Mouse (Mus musculus): ENCODE measurements around the gene Zg16.

Gene Zg16

GRCm38 (mm10) chr7:127020901-127021562, 66.1 kb downstream of the Zg16 start, which contains the start of the genes Gm42742 and Prrt2:
Gene Gm42742 (minus strand): TSS chr7:127021097.
Gene Prrt2 (minus strand): TSS chr7:127021211.
- no peak for DNase-seq (ENCODE audit: low spot score in 2 of 2)

GRCm38 (mm10) chr7:127020491-127020890, 66.6 kb downstream of the Zg16 start:
- DNase-seq (ENCODE audit: low spot score in 2 of 2) = no peak

DNA sequence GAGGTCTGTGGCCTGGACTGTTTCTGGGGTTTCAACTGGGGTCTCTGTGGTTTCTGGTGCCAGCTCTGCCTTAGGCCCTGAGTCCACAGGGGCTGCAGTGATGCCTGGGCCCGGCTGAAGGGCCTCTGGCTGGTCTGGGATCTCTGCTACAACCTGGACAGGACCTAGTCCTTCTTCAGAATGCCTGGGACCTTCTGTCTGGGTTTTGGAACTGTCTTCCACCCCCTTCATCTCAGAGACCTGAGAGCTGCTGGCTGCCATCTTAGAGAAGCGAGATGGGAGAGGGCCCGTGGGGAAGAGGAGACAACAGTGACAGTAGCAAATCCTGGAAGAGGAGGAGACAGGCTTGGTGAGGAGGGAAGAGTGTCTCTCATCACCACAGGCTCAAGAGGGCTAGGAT, 67.1 kb downstream of the Zg16 start:
- no peak for DNase-seq (ENCODE audit: low spot score in 2 of 2)

GRCm38 (mm10) chr7:127019306-127019960, 67.7 kb downstream of the Zg16 start:
- no peak for DNase-seq (ENCODE audit: low spot score in 2 of 2)

GRCm38 (mm10) chr7:127018416-127019305, 68.5 kb downstream of the Zg16 start:
- no peak for DNase-seq (ENCODE audit: low spot score in 2 of 2)

- no peak for DNase-seq (ENCODE audit: low spot score in 2 of 2)
Observed at GRCm38 (mm10) chr7:127017950-127018345, 69.2 kb downstream of the Zg16 start.

DNA sequence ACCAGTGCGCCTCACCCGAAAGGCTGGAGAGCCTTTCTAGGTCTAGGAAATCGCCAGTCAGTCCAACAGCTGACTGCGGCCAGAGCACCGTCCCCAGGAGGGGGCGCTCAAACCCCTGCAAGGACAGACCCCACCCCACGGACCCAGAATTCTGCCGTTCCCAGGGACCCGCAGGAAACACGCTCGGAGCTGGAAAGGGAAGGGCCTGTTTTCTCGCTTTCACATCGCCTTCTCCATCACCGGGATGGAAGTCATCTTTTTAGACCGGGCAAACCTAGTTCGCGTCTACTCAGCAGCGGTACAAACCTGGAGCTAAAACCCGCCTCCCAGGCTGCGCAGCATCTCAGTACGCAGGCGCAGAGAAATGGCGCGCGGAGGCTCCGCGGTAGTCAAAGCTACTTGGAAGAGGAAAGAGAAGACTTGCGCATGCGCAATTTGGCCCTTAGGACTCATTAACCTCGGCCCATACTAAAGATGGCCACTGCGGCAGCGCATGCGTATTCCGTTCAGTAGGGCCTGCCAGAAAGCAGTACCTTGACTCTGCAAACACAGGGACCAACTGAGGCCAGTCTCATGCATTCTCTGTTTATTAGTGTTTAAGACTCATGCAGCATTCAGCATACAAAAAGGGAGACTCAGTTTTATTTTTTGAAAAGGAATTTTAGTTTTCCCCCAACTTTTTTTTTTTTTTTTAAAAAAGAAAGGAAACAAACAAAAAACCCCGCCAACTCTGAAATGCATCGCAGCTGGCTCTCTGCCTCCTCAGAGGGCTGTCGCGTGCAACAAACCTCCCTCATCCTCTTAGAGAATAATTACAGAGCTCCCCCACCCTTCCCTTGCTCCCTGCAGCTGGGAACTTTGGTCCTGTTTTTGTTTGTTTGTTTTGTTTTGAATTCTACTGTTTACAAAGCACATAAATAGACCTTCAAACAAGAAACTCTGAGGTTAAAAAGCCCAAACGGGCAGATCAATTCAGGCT, 69.9 kb downstream of the Zg16 start, which contains the start of gene Pagr1a:
Gene Pagr1a, minus strand, starts transcription at position 382 of the 979 bp plus-strand sequence.
- peak; percentile 95 to 96 for DNase-seq (ENCODE audit: low spot score in 2 of 2)

DNA sequence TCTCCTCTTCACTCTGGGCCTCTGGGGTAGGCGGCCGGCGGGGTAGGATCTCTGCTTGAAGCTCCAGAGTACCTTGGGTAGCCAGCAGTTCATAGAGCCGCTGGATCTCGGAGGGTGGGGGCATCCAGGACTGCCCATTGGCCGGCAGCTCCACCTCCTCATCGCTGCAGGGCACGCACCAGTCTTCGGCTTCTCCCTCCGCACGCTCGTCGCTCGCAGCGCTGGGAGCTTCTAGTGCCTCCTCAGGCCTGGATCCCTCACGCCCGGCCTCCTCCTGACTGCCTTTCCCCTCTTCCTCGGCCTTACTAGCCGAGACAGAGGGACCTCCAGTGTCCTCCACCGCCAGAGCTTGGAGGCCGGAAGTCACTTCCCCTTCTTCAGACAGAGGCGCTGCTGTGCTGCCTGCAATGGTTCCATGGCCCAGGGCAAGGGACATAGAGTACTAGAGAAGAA, 70.6 kb downstream of the Zg16 start:
- no peak for DNase-seq (ENCODE audit: low spot score in 2 of 2)

GRCm38 (mm10) chr7:127016481-127016485, 70.8 kb downstream of the Zg16 start, which contains the start of gene Pagr1b:
Gene Pagr1b (minus strand): TSS chr7:127016484.
- DNase-seq (ENCODE audit: low spot score in 2 of 2) = no peak

- DNase-seq (ENCODE audit: low spot score in 2 of 2) = no peak
Observed at GRCm38 (mm10) chr7:127016081-127016480, 71.0 kb downstream of the Zg16 start.

- no peak for DNase-seq (ENCODE audit: low spot score in 2 of 2)
Observed at GRCm38 (mm10) chr7:127014993-127015392, 72.1 kb downstream of the Zg16 start.

DNA sequence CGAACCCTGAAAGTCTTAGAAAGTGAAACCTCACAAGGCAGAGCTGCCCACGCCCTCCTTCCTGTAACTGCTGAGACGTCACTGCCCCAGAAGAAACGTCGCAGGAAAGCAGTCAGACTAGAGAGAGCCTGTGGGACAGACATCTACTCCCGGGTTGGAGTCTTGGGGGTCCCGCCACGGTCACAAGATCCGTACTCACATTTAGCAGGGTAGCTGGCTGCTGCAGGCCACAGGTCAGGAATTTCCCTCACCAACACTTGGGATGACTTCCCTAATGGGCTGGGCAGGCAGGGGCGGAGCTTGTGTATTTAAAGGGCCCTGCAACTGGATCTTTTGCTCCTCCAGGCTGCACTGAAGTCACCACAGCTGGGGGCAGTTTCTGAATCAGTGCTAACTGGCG, 72.8 kb downstream of the Zg16 start, which contains the start of gene Mvp:
Gene Mvp, minus strand, starts transcription at position 302 of the 400 bp plus-strand sequence.
- DNase-seq (ENCODE audit: low spot score in 2 of 2) = no peak

- no peak for DNase-seq (ENCODE audit: low spot score in 2 of 2)
Observed at GRCm38 (mm10) chr7:127013385-127013784, 73.7 kb downstream of the Zg16 start.

DNA sequence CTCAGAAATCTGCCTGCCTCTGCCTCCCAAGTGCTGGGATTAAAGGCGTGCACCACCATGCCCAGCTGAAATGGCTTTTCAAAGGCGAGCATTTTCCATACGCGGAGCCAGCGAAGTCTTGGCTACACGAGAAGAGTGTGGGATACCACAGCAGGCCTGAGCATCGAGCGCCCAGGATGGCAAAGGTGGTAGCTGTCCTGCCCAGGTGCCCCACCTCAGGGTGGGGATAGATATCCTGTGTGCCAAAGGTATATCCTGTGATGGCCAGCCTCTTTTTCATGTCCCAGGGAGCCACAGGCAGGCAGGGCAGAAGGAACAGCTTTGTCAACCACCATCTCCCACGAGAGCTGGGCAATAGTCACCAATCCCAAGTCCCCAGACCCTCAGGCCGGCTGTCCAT, 74.3 kb downstream of the Zg16 start:
- no peak for DNase-seq (ENCODE audit: low spot score in 2 of 2)

DNA sequence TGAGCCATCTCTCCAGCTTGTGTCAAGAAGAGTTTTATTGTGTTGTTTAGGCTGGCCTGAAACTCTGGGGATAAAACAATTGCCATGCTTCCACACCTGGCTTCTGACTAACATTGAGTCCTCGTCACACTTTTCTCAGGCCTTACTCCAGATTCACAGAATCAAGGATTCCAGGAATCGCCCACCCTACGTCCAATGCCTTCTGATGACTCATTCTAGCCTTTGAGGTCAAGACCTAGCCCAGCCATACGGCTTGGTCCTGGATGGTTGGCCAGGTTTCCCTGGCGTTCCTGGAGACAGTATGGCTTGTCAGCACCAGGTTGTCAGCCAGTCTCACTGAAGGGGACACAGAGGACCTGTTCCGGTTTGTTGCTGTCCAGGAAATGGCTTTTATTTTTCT, 74.8 kb downstream of the Zg16 start:
- DNase-seq (ENCODE audit: low spot score in 2 of 2) = no peak

DNA sequence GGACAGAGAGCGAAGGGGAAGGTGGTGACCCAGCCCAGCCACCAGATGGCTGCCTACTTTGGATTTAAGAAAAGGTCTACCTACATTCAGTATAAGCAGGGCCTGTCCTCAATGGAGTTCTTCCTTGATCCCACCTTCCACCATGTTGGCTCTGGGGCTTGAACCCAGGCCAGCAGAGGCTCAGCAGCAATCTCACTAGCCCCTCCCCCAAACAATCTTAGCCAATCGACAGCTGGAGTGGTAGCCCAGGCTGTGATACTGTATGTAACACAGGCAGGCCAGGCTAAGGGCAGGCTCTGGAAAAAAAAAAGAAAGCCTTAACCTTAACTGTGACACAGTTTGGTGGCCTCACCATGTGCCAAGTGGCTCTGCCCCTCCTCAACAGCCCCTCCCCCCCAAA, 75.4 kb downstream of the Zg16 start:
- DNase-seq (ENCODE audit: low spot score in 2 of 2) = no peak

DNA sequence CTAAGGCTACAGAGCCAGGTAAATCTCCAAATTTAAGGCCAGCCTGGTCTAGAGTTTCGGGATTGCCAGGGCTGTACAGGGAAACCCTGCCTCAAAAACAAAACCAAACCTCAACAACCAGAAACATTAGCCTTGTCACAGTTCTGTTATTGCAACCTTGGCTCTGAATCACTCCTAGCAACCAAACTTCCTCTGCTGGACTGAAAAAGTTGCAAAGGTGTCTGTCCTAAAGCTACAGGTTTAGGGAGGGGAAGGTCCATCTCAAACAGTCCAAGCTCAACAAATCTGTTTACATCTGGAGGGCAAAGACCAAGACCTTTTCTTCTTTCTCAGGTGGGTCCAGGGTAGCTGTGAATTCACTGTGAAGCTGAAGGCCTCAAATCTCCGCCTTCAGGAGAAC, 76.1 kb downstream of the Zg16 start:
- DNase-seq (ENCODE audit: low spot score in 2 of 2) = no peak

GRCm38 (mm10) chr7:127009307-127010085, 77.6 kb downstream of the Zg16 start:
- DNase-seq (ENCODE audit: low spot score in 2 of 2) = no peak

DNA sequence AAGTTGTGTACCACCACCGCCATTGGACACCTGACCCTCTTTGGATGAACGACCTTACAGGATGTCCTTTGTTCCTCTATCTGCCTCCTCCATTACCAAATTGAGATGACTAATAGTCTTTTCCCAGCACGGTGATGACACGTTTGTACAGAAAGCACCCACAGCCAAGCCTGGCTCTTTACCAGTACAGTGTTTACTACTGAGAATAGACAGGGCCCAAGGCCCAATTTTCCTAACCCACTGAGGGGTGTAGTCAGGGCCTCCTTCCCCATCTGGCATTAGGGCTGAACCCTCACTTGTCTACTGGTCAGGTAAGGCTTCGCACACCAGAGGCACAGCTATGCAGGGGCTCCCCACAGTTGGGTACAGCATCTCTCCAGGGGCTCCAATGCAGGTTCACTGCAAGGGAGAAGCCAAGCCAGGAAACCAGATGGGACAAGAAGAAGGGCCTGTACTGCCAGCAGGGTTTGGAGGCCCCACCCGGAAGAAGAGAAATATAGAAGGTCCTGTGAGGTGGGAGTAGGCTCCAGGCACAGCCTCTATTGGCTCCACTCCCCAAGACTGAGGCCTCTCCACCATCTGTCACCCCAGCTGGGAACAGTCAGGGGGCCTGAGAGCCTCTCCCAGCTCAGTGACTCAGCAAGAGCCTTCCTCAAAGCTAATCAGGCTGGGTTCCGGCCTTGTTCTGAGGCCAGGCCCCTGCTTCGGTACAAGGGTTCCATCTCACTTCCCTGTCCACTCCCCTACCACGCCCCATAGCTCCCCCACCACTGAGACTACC, 78.7 kb downstream of the Zg16 start:
- DNase-seq (ENCODE audit: low spot score in 2 of 2) = peak in 1 of 2 experiments; percentile 69
